Mouse (Mus musculus) common myeloid progenitor, adult 5-6 weeks (primary cell): ENCODE measurements around the gene 4933421I07Rik. TPM values are rescaled to one million over a fixed set of nuclear protein-coding genes. Genes with fewer than 3 reads are reported as not detected.
A peak's percentile ranks its signal among the peaks of the same experiment; 100 is the strongest.

ENCODE experiments used
- ATAC-seq: replicated peaks from 2 replicates; pipeline ENCODE4 v1.8.0; 2016; ENCODE audit warnings: low read depth, mild to moderate bottlenecking, moderate TSS enrichment, inconsistent platforms; ENCODE audit not compliant: poor library complexity, severe bottlenecking
- total RNA-seq: library from RNA; stranded (forward); fragments of 200-1000, 187-1606 nt; gene quantifications from 2 replicates; pipeline ENCODE4 v1.2.3, GENCODE M21; 2017

4933421I07Rik gene
- total RNA-seq: not detected in 2 replicates

- ATAC-seq: no peak
These were observed at the start of gene 4933421I07Rik for GRCm38 (mm10) chr7:42447850-42448249. Gene 4933421I07Rik, minus strand, starts transcription at chr7:42448120.

GRCm38 (mm10) chr7:42497356-42497755 is 49.4 kb upstream of the 4933421I07Rik start:
- no peak for ATAC-seq

GRCm38 (mm10) chr7:42496202-42496601 is 48.3 kb upstream of the 4933421I07Rik start:
- peak; percentile 97 for ATAC-seq

GRCm38 (mm10) chr7:42490859-42491258 is 42.9 kb upstream of the 4933421I07Rik start:
- ATAC-seq: peak; percentile 84

- ATAC-seq: peak; percentile 57
These were observed 42.4 kb upstream of the 4933421I07Rik start for GRCm38 (mm10) chr7:42490358-42490757.

GRCm38 (mm10) chr7:42454640-42455039 is 6.7 kb upstream of the 4933421I07Rik start:
- no peak for ATAC-seq

- peak; percentile 87 for ATAC-seq
These were observed 2.7 kb upstream of the 4933421I07Rik start for GRCm38 (mm10) chr7:42450618-42451017.

GRCm38 (mm10) chr7:42447352-42447751 is 568 bp downstream of the 4933421I07Rik start:
- no peak for ATAC-seq

Other genes starting within 250 kb of the 4933421I07Rik start
- gene Vmn2r61, start 188.1 kb downstream of the 4933421I07Rik start, total RNA-seq: not detected in 2 replicates
- 40.6 and 53.0 TPM in 2 replicates for gene Zfp141, start 57.6 kb upstream of the 4933421I07Rik start, total RNA-seq
- gene Gm21028, start 130.5 kb upstream of the 4933421I07Rik start, total RNA-seq: not detected in 2 replicates
- 1.6 and 3.6 TPM in 2 replicates for gene Zfp977, start 144.4 kb upstream of the 4933421I07Rik start, total RNA-seq
- 8.7 and 12.1 TPM in 2 replicates for gene Zfp976, start 194.5 kb upstream of the 4933421I07Rik start, total RNA-seq
- 5.3 and 12.7 TPM in 2 replicates for gene Zfp975, start 244.6 kb upstream of the 4933421I07Rik start, total RNA-seq